Mouse (Mus musculus) erythroblast, embryonic 14.5 days (primary cell): Measurements from ENCODE around the gene Spns3.

Source experiments
- GATA1 ChIP-seq: IDR thresholded peaks from 2 replicates; pipeline ENCODE4 v1.6.1; 2012; ENCODE audit warnings: low read length, inconsistent platforms, mixed read lengths
- TAL1 ChIP-seq: IDR thresholded peaks from 3 replicates; pipeline ENCODE4 v1.6.1; 2012; ENCODE audit warnings: low read length, inconsistent platforms, mixed read lengths

DNA sequence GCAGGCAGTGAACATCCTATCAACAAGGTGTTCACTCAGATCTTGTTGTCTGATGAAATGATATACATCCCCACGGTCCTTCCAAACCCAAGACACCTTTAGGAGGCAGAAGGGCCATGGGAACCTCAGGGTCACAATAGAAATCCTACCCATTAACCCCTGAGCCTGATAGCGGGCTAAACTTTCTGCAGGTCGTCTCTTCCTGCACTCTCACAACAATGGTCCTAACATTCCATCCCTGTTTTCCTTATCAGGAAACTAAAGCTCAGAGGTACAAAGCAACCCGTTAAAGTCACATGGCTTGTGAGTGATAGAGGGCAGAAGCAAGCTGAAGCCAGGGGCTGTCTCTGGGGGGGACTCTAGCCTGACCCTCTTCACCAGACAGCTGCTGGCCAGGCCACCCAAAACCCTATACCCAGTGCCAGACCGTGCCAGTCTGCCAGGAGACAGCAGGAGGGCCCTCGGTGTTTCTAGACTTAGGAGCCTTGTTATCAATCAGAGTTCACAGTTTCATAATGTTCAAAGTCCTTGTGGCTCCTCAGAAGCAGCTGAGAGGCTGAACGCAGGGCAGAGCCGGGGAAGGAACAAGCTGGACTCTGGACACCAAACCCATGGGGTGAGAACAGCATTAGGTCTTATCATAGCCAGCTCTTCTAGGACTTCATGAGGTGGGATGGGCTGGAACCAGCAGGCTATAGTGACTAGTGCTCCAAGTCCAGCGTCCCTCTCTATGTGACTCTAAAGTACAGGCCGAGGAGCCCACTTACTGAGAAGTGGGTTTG is 46.1 kb downstream of the Spns3 start:
- TF ChIP-seq TAL1 (no peak), GATA1 (no peak)
